Mouse (Mus musculus): ENCODE measurements around the gene Tbc1d22a. TPM values are rescaled to one million over a fixed set of nuclear protein-coding genes. Genes with fewer than 3 reads are reported as not detected.

The Tbc1d22a gene
- polyA plus RNA-seq, 2 experiments = 8.7 to 15.5 TPM

GRCm38 (mm10) chr15:86167787-86168504 is 46.3 kb upstream of the Tbc1d22a start:
- peaks cover 11% of the 10 kb centered on the region; the same call in 1 of the 2 replicates for H3K36me3 ChIP-seq (ENCODE audit: control insufficient read depth, insufficient read depth, low read length)
- no peak overlapping the region for H3K4me3 ChIP-seq (replicated peaks; ENCODE audit: low read length)
- H3K4me1 ChIP-seq (ENCODE audit: control insufficient read depth, insufficient read depth, low read length) = peaks cover 7% of the 10 kb centered on the region; the same call in 1 of the 2 replicates
- H3K9ac ChIP-seq (ENCODE audit: low read depth, low read length, severe bottlenecking) = no peak overlapping the region
- no peak overlapping the region for H3K27ac ChIP-seq (replicated peaks; ENCODE audit: low read depth, low read length)
- no peaks in the 10 kb centered on the region for H3K9me3 ChIP-seq (ENCODE audit: control insufficient read depth, low read length)
- H3K4me2 ChIP-seq (replicated peaks; ENCODE audit: low read depth, low read length, severe bottlenecking) = no peak overlapping the region
- H3K27me3 ChIP-seq (ENCODE audit: control insufficient read depth, insufficient read depth, low read length) = no peaks in the 10 kb centered on the region
- TF ChIP-seq POLR2A (IDR thresholded peaks at IDR 0.05; ENCODE audit: borderline replicate concordance, extremely low read depth, insufficient read depth, insufficient read length) = no peak
- ATAC-seq (ENCODE audit: low FRiP score, low read depth) (no peak), DNase-seq (ENCODE audit: low spot score) (no peak)
- WGBS = 82% methylated on average over 10 of the region's 10 CpGs

- H3K36me3 ChIP-seq (ENCODE audit: control insufficient read depth, insufficient read depth, low read length) = peaks cover 10% of the 10 kb centered on the region; the same call in 1 of the 2 replicates
- H3K9ac ChIP-seq (ENCODE audit: low read depth, low read length, severe bottlenecking) = no peak overlapping the region
- ATAC-seq (ENCODE audit: low FRiP score, low read depth) (peak; percentile 60; the same call in 1 of the 2 replicates), DNase-seq (ENCODE audit: low spot score) (no peak)
- H3K4me1 ChIP-seq (ENCODE audit: control insufficient read depth, insufficient read depth, low read length) = peaks cover 13% of the 10 kb centered on the region; the same call in 1 of the 2 replicates
- H3K27me3 ChIP-seq (ENCODE audit: control insufficient read depth, insufficient read depth, low read length) = no peaks in the 10 kb centered on the region
- no peak overlapping the region for H3K4me2 ChIP-seq (replicated peaks; ENCODE audit: low read depth, low read length, severe bottlenecking)
- TF ChIP-seq POLR2A (IDR thresholded peaks at IDR 0.05; ENCODE audit: borderline replicate concordance, extremely low read depth, insufficient read depth, insufficient read length) = no peak
- WGBS = 56% methylated on average over 7 of the region's 7 CpGs
- no peak overlapping the region for H3K27ac ChIP-seq (replicated peaks; ENCODE audit: low read depth, low read length)
- H3K4me3 ChIP-seq (replicated peaks; ENCODE audit: low read length) = no peak overlapping the region
- no peaks in the 10 kb centered on the region for H3K9me3 ChIP-seq (ENCODE audit: control insufficient read depth, low read length)
These were observed 45.8 kb upstream of the Tbc1d22a start for GRCm38 (mm10) chr15:86168505-86168867.

- Histone ChIP-seq H3K9me3 (ENCODE audit: control insufficient read depth, low read length) (no peaks in the 10 kb centered on the region), H3K27me3 (ENCODE audit: control insufficient read depth, insufficient read depth, low read length) (no peaks in the 10 kb centered on the region), H3K27ac (replicated peaks; ENCODE audit: low read depth, low read length) (no peak overlapping the region), H3K36me3 (ENCODE audit: control insufficient read depth, insufficient read depth, low read length) (peaks cover 5% of the 10 kb centered on the region; the same call in 1 of the 2 replicates), H3K4me1 (ENCODE audit: control insufficient read depth, insufficient read depth, low read length) (peaks cover 20% of the 10 kb centered on the region), H3K9ac (ENCODE audit: low read depth, low read length, severe bottlenecking) (no peak overlapping the region), H3K4me2 (replicated peaks; ENCODE audit: low read depth, low read length, severe bottlenecking) (no peak overlapping the region), H3K4me3 (replicated peaks; ENCODE audit: low read length) (no peak overlapping the region)
- DNase-seq (ENCODE audit: low spot score) = no peak
- 81% methylated on average over 12 of the region's 12 CpGs for WGBS
- TF ChIP-seq POLR2A (IDR thresholded peaks at IDR 0.05; ENCODE audit: borderline replicate concordance, extremely low read depth, insufficient read depth, insufficient read length) = no peak
- 0 out of 2 replicates have a peak, but pooled peaks have one; percentile 6 for ATAC-seq (ENCODE audit: low FRiP score, low read depth)
These were observed 45.1 kb upstream of the Tbc1d22a start for GRCm38 (mm10) chr15:86168941-86169816.

- Histone ChIP-seq H3K9ac (ENCODE audit: low read depth, low read length, severe bottlenecking) (no peak overlapping the region), H3K27me3 (ENCODE audit: control insufficient read depth, insufficient read depth, low read length) (no peaks in the 10 kb centered on the region), H3K4me2 (replicated peaks; ENCODE audit: low read depth, low read length, severe bottlenecking) (no peak overlapping the region), H3K4me1 (ENCODE audit: control insufficient read depth, insufficient read depth, low read length) (peaks cover 20% of the 10 kb centered on the region), H3K9me3 (ENCODE audit: control insufficient read depth, low read length) (no peaks in the 10 kb centered on the region), H3K4me3 (replicated peaks; ENCODE audit: low read length) (no peak overlapping the region), H3K36me3 (ENCODE audit: control insufficient read depth, insufficient read depth, low read length) (peaks cover 2% of the 10 kb centered on the region; the same call in 1 of the 2 replicates), H3K27ac (replicated peaks; ENCODE audit: low read depth, low read length) (no peak overlapping the region)
- 73% methylated on average over 4 of the region's 4 CpGs for WGBS
- DNase-seq (ENCODE audit: low spot score) = no peak
- no peak for TF ChIP-seq POLR2A (IDR thresholded peaks at IDR 0.05; ENCODE audit: borderline replicate concordance, extremely low read depth, insufficient read depth, insufficient read length)
- no peak for ATAC-seq (ENCODE audit: low FRiP score, low read depth)
These were observed 44.5 kb upstream of the Tbc1d22a start for GRCm38 (mm10) chr15:86169817-86170110.

GRCm38 (mm10) chr15:86171316-86171715 is 42.9 kb upstream of the Tbc1d22a start:
- Histone ChIP-seq H3K27ac (replicated peaks; ENCODE audit: low read depth, low read length) (no peak overlapping the region), H3K4me2 (replicated peaks; ENCODE audit: low read depth, low read length, severe bottlenecking) (no peak overlapping the region), H3K4me3 (replicated peaks; ENCODE audit: low read length) (no peak overlapping the region), H3K4me1 (ENCODE audit: control insufficient read depth, insufficient read depth, low read length) (peaks cover 26% of the 10 kb centered on the region), H3K9me3 (ENCODE audit: control insufficient read depth, low read length) (no peaks in the 10 kb centered on the region), H3K27me3 (ENCODE audit: control insufficient read depth, insufficient read depth, low read length) (no peaks in the 10 kb centered on the region), H3K9ac (ENCODE audit: low read depth, low read length, severe bottlenecking) (no peak overlapping the region), H3K36me3 (ENCODE audit: control insufficient read depth, insufficient read depth, low read length) (no peaks in the 10 kb centered on the region)
- WGBS = 66% methylated on average over 12 of the region's 12 CpGs
- ATAC-seq (ENCODE audit: low FRiP score, low read depth) = no peak
- no peak for TF ChIP-seq POLR2A (IDR thresholded peaks at IDR 0.05; ENCODE audit: borderline replicate concordance, extremely low read depth, insufficient read depth, insufficient read length)
- DNase-seq (ENCODE audit: low spot score) = no peak
